Mouse (Mus musculus): Measurements from ENCODE around the gene Manba.

DNA sequence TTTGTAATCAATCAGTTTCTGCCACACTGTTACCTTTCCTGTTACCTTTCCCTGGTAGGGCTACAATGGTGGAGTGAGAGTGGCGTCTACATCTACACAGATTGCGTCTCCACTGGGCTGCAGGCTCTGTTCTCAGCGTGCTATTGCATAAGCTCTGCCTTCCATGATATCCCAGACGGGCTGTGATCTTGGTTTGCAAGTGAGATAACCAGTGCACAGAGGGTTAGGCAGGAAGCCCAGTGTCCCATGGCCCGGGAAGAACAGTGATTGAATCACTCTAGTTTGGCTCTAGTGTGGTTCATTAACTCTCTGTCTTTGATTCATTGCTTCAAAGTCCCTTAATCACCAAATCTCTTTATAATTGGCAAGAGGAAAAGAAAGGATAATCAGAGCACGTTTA lies 82.5 kb downstream of the Manba start:
- TF ChIP-seq PAX5 (IDR thresholded peaks at IDR 0.05; ENCODE audit: low read length) (no peak), RAD21 (IDR thresholded peaks at IDR 0.05; ENCODE audit: low read depth, low read length) (no peak), MYC (IDR thresholded peaks at IDR 0.05; ENCODE audit: low read depth, low read length) (no peak), CTCF (conservative IDR thresholded peaks at IDR 0.05 in 1 of 2, IDR thresholded peaks at IDR 0.05 in 1 of 2; ENCODE audit: low read depth in 2 of 2, low read length in 2 of 2) (no peak), CHD2 (IDR thresholded peaks at IDR 0.05; ENCODE audit: low read length) (no peak), EP300 (IDR thresholded peaks at IDR 0.05; ENCODE audit: low read length) (no peak), JUND (conservative IDR thresholded peaks at IDR 0.05; ENCODE audit: low read depth, low read length) (no peak), UBTF (IDR thresholded peaks at IDR 0.05; ENCODE audit: low read depth, low read length) (no peak), USF2 (conservative IDR thresholded peaks at IDR 0.05; ENCODE audit: low read depth, low read length) (no peak), SMC3 (IDR thresholded peaks at IDR 0.05; ENCODE audit: low read depth, low read length) (no peak)

All from CH12.LX (cell line).